In the genomic region with DNA sequence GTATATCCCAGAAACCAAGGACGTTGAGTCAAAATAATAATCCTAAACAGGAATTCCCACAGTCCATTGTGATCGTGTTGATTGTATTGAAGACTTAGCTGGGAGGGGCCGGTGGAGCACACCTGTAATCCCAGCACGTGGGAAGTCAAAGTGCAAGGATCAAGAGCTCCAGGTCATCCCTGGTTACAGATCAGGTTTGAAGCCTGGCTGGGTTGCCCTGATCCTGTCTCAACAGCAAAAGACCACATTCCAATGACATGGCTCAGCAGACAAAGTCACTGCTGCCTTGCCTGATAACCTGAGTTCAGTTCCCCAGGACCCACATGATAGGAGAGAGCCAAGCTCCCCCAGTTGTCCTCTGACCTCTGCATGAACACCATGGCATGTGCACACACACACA, we compare ENCODE assay signal across 13 mouse cellular contexts. TPM values are rescaled to one million over a fixed set of nuclear protein-coding genes. Genes with fewer than 3 reads are reported as not detected.
"Had no signal": no experiment of that assay in that cellular context is flagged by ENCODE, and none has a peak within 500 bp of the region (broad histone marks: within the 10 kb centered on the region; RNA-seq: fewer than 3 reads in every experiment).

No protein-coding gene starts in this region.

- ATAC-seq: hindbrain, postnatal 0 days; midbrain, embryonic 15.5 days had no signal

- H3K9ac ChIP-seq: kidney, embryonic 15.5 days; liver, embryonic 14.5 days; lung, embryonic 15.5 days; midbrain, embryonic 15.5 days; neural tube, embryonic 12.5 days had no signal

- DNase-seq: lung, postnatal 14 days; spleen, adult 18-20 months; thymus, adult 2 months; thymus, postnatal 25 days had no signal

- H3K4me2 ChIP-seq: lung, embryonic 15.5 days had no signal

- H3K4me3 ChIP-seq: kidney, embryonic 15.5 days; layer of hippocampus, adult 2 months; limb, embryonic 13.5 days; lung, embryonic 15.5 days; neural tube, embryonic 12.5 days had no signal

- H3K36me3 ChIP-seq: midbrain, embryonic 15.5 days had no signal

- H3K27ac ChIP-seq: hindbrain, postnatal 0 days; kidney, embryonic 15.5 days; layer of hippocampus, adult 2 months; limb, embryonic 13.5 days; lung, embryonic 15.5 days; macrophage; midbrain, embryonic 15.5 days; neural tube, embryonic 12.5 days had no signal

- H3K9me3 ChIP-seq: kidney, embryonic 15.5 days; limb, embryonic 13.5 days; lung, embryonic 15.5 days; midbrain, embryonic 15.5 days; neural tube, embryonic 12.5 days had no signal

- H3K27me3 ChIP-seq: kidney, embryonic 15.5 days; limb, embryonic 13.5 days; lung, embryonic 15.5 days; midbrain, embryonic 15.5 days; neural tube, embryonic 12.5 days had no signal

RNA-seq across cellular contexts. Expression of gene Ak7, which starts 18.4 kb away (rescaled TPM):
- polyA plus RNA-seq: macrophage had no signal
